Comparison of ENCODE assay signal across 18 mouse cellular contexts in genomic region chr13:69556728-69557127, GRCm38 (mm10).
"Had no signal": no experiment of that assay in that cellular context is flagged by ENCODE, and none has a peak within 500 bp of the region (broad histone marks: within the 10 kb centered on the region; RNA-seq: fewer than 3 reads in every experiment).

No protein-coding gene starts in this region.

- H3K4me3 ChIP-seq: kidney, embryonic 15.5 days; limb, embryonic 12.5 days; liver, embryonic 12.5 days; liver, embryonic 15.5 days; midbrain, embryonic 12.5 days; midbrain, embryonic 15.5 days; neural tube, embryonic 12.5 days; neural tube, embryonic 15.5 days; stomach, embryonic 15.5 days had no signal

- ATAC-seq: liver, embryonic 12.5 days; midbrain, embryonic 15.5 days had no signal

- DNase-seq: kidney, adult 8-10 months; kidney, postnatal 10 days; liver; lung, adult 18-20 months; lung, postnatal 14 days; right cerebral cortex, postnatal 25 days; spleen, adult 18-20 months; thymus, postnatal 25 days had no signal

- H3K27ac ChIP-seq: kidney, embryonic 15.5 days; limb, embryonic 12.5 days; liver, embryonic 12.5 days; liver, embryonic 15.5 days; macrophage; midbrain, embryonic 12.5 days; midbrain, embryonic 15.5 days; neural tube, embryonic 12.5 days; neural tube, embryonic 15.5 days; stomach, embryonic 15.5 days had no signal

- H3K36me3 ChIP-seq: kidney, embryonic 15.5 days; limb, embryonic 12.5 days; liver, embryonic 12.5 days; liver, embryonic 15.5 days; midbrain, embryonic 12.5 days; midbrain, embryonic 15.5 days; neural tube, embryonic 12.5 days; neural tube, embryonic 15.5 days; stomach, embryonic 15.5 days had no signal

- H3K9me3 ChIP-seq: kidney, embryonic 15.5 days; limb, embryonic 12.5 days; liver, embryonic 12.5 days; liver, embryonic 15.5 days; midbrain, embryonic 12.5 days; midbrain, embryonic 15.5 days; neural tube, embryonic 12.5 days; neural tube, embryonic 15.5 days; stomach, embryonic 15.5 days had no signal

- H3K27me3 ChIP-seq: kidney, embryonic 15.5 days; limb, embryonic 12.5 days; liver, embryonic 15.5 days; midbrain, embryonic 12.5 days; midbrain, embryonic 15.5 days; neural tube, embryonic 12.5 days; neural tube, embryonic 15.5 days; stomach, embryonic 15.5 days had no signal

- H3K4me2 ChIP-seq: kidney, embryonic 15.5 days; limb, embryonic 12.5 days; liver, embryonic 12.5 days; liver, embryonic 15.5 days; midbrain, embryonic 12.5 days; midbrain, embryonic 15.5 days; neural tube, embryonic 12.5 days; neural tube, embryonic 15.5 days; stomach, embryonic 15.5 days had no signal

- H3K4me1 ChIP-seq: kidney, embryonic 15.5 days; limb, embryonic 12.5 days; liver, embryonic 15.5 days; stomach, embryonic 15.5 days had no signal

- H3K9ac ChIP-seq: kidney, embryonic 15.5 days; limb, embryonic 12.5 days; liver, embryonic 12.5 days; liver, embryonic 15.5 days; midbrain, embryonic 12.5 days; midbrain, embryonic 15.5 days; neural tube, embryonic 12.5 days; neural tube, embryonic 15.5 days; stomach, embryonic 15.5 days had no signal
